Mouse (Mus musculus) neutrophil, adult 5-6 weeks (primary cell): ENCODE measurements around the gene Doc2g. TPM values are rescaled to one million over a fixed set of nuclear protein-coding genes. Genes with fewer than 3 reads are reported as not detected.
A peak's percentile ranks its signal among the peaks of the same experiment; 100 is the strongest.

ENCODE experiments used
- ATAC-seq: fragments of 151-379, 151-347 bp; 2 replicates; pipeline ENCODE4 v1.8.0; 2017; ENCODE audit warnings: mild to moderate bottlenecking, moderate TSS enrichment; ENCODE audit not compliant: insufficient number of reproducible peaks, poor library complexity, low FRiP score, severe bottlenecking; ENCODE audit errors: extremely low read depth
- total RNA-seq: library from RNA; stranded (forward); fragments of 200-1000 nt; gene quantifications from 2 replicates; pipeline ENCODE4 v1.2.3, GENCODE M21; 2017

The Doc2g gene
- total RNA-seq, 1 experiment from 2014 or later = 4.0 TPM

DNA sequence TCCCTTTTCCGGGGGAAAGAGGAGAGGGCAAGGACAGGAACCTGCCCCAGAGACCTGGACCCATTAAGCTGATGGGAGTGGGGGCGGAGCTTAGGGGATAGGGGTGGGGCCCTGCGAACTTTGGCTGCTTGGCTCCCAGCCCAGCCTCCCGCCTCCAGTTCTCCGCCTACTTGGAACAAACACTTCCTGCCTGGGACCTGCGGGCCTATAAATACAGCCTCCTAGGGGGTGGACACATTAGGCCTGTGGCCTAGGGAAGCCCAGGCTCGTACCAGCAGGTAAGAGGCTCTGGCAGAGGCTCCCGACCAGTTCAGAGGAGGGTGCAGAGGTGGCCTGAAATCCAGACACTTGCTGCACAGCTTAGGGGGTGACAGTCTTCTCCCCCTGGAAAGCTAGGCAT lies 16.8 kb upstream of the Doc2g start, which contains the start of gene Acy3:
TSS of gene Acy3 (plus strand) at position 237 of the 400 bp plus-strand sequence.
- no peak for ATAC-seq

DNA sequence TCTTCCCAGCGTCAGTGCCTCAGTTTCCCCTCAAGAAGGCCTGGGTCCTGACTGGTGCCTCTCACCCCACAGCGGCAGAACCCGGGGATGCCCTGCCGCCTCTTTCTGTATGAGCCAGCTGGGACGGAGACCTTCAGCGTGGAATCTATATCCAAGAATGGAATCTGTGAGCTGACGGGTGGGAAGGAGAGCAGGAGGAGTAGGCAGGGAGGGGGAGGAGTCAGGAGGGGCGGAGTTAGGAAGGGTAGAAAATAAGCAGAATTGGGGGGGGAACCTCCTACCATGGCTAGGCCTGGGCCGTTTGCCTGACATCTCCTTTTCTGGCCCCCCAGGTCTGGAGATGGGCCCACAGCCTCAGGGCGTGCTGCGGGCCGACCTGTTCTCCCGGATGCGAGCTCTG lies 15.0 kb upstream of the Doc2g start:
- no peak for ATAC-seq

DNA sequence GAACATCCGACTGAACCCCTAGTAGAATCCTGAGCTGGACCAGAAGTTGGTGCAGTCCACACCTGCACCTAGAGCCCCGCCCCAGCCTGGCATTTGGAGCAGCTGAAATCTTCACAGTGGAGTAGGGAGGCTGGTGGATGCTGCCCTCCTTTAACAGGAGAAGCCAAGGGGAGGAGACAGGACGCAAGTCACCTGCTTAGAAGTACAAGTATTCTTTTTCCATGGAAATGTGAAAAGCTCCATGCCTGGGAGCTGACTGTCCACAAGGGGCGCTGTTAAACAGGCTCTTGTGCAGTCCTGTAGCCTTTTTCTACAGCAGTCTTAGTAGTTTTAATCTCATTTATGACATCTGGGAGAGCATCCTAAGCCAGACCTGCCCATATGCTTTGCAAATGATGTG lies 14.4 kb upstream of the Doc2g start:
- ATAC-seq = no peak

DNA sequence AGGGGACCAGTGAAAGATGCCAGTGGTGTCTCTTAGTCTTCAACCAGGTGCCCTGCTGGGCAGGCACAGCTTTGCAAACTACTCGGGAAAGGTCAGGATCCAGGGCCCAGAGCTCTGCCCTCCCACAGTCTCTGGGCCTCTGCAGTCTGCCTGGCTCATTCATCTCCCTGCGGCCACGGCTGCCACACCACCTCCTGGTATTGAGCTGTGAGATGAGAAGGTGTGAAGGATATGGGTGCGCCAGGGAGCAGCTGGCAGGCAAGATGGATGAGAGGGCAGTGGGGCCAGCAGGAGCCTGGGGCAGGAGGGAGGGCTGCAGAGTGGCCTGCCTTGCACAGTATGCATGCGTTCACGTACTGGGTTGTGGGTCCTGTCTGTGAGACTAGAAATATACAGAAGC lies 12.3 kb upstream of the Doc2g start:
- no peak for ATAC-seq

GRCm38 (mm10) chr19:3991562-3991961 lies 11.6 kb upstream of the Doc2g start:
- no peak for ATAC-seq

GRCm38 (mm10) chr19:3991966-3992365 lies 11.1 kb upstream of the Doc2g start:
- ATAC-seq = no peak

DNA sequence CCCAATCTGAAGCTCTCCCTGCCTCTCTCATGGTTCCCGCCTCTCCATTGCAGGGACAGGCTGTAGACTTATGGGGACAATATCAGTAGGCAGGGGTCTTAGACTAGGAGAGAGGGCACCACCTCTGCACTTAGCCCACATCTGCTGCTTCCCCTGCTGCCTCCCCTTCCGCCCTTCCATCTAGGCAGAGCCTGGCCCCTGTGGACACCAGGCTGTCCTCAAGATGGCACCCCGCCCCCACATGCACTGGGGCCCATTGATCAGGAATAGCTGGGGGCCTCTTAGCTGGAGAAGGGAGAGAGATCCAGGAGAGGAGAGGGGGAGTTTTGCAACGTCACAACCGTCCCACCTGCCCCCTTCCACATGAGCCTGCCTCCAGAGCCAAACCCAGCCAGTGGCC lies 10.7 kb upstream of the Doc2g start, which contains the start of gene Tbx10:
TSS of gene Tbx10 (plus strand) at position 337 of the 400 bp plus-strand sequence.
- ATAC-seq = no peak

DNA sequence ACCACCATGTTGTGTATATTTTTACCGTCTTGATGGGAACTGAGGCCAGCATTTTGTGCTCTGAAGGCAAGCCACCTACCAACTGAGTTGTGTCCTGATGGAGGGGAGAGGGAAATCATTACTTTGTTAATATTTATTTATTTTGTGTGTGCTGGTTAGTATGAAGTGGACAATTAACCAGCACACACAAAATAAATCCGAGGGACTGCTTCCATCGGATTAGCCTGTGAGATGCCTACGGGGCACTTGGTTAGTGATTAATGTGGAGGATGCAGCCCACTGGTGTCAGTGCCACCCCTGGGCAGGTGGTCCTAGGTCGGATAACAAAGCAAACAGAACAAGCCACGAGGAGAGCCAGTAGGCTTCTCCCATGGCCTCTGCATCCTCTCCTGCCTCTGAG lies 8.2 kb upstream of the Doc2g start:
- ATAC-seq = no peak

DNA sequence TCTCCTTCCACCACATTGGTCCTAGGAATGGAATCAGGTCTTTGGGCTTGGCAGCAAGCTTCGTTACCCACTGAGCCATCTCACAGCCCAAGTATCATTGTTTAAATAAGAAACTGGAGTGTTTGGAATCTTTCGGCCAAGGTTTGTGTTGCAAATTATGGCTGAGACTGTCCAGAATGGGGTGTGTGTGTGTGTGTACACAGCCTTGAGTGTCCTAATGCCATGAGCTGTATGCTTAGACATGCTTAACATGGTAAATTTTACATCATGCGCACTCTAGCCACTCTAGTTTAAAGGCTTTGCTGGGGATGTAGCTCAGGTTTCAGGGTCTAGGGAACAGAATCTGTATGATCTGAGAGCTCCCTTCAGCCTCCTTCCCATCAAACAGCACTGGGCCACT lies 7.6 kb upstream of the Doc2g start:
- ATAC-seq = no peak

DNA sequence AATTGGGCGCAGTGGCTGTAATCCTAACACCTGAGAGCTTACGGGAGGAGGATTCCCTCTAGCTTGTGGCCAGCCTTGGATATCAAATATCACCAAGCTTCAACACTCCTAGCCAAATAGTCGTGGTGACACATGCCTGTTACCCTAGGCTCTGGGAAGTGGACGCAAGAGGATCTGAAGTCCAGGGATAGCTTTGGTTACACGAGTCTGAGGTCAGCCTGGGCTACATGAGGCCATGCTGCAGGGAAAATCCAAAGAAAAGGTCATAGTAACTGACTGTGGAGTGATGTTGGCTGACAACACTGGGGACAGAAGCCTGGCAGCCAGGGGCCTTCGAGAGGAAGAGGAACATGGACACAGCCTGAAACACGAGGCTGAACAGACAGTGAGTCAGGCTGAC lies 7.0 kb upstream of the Doc2g start:
- ATAC-seq = no peak

DNA sequence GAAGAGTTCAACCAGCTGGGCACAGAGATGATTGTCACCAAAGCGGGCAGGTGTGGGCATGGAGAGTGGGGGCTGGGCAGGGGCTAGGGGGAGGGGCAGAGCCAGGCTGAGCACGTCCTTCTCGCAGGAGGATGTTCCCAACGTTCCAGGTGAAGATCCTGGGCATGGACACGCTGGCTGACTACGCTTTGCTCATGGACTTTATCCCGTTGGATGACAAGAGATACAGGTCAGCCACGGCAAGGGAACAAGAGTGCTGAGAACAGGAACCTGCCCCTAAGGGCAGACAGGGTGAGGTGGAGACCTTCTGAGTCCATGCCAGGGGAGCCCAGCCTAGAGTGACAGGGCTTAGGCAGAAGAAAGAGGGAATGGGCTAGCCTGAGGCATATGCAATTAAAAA lies 6.4 kb upstream of the Doc2g start:
- no peak for ATAC-seq

GRCm38 (mm10) chr19:3997231-3997630 lies 5.9 kb upstream of the Doc2g start:
- no peak for ATAC-seq

DNA sequence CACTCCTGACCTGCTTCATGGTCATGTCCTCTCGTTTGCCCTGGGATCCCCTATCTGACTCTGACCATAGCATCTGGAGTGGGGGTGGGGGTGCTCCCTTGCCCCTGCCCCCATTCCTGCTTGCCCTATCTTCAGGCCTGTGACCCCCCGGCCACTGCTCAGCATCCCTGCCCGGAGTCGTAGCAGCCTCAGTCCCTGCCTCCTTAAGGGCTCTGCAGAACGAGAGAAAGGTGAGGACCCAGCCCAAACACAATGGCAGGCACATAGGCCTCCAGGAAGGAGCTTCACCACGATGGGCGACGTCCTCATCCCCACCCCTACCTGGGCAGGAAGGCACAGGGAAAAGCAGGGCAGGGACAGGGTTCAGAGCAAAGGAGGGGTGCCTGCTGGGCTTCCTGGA lies 4.8 kb upstream of the Doc2g start:
- ATAC-seq = no peak

DNA sequence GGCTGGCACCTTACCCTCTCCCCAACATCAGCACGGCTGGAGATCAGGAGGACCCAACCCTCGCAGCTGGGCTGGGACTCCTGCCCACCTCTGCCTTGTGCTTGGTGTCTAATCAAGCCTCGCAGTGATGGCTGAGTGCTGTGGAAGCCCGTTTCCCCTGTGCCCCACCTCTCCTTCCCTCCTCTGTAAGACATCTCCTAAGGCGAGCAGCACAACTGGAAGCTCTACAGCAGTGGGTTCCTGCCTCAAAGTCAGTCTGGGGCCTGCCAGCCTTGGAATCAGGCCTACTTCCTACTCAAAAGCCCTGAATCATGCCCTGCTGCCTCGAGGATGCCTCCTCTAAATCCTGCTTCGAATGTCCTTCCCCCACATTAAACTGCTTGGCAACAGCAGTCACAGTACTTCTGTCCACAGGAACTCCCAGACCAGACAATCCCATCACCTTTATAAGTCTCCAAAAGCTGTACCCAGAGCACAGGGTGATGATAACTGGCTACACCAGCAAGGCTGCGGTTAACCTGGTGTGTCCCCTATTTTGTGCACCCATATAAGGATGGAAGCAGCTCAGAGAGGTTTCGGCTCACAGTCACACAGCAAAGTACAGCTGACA lies 3.9 kb upstream of the Doc2g start:
- ATAC-seq = no peak

GRCm38 (mm10) chr19:4000119-4000900 lies 2.8 kb upstream of the Doc2g start, which contains the start of the genes Nudt8 and Gm49405:
Gene Nudt8, plus strand, starts transcription at chr19:4000580.
Gene Gm49405, plus strand, starts transcription at chr19:4000626.
- peak; percentile 89 for ATAC-seq

- no peak for ATAC-seq
These were observed 2.1 kb upstream of the Doc2g start for GRCm38 (mm10) chr19:4000949-4001525.

DNA sequence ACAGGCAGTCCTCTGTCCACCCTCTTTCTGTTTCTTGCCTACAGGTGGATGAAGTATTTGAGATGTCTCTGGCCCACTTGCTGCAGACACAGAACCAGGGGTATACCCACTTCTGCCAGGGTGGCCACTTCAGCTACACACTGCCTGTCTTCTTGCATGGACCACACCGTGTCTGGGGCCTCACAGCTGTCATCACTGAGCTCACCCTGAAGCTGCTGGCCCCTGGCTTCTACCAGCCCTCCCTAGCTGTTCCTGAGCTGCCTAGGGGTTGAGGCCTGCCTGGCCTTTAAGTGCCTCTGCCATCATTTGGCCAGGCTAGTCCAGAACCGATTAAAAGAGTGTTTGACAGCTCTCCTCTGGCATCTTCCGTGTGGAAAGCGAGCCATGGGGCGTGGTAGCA lies 1.4 kb upstream of the Doc2g start:
- ATAC-seq = no peak

DNA sequence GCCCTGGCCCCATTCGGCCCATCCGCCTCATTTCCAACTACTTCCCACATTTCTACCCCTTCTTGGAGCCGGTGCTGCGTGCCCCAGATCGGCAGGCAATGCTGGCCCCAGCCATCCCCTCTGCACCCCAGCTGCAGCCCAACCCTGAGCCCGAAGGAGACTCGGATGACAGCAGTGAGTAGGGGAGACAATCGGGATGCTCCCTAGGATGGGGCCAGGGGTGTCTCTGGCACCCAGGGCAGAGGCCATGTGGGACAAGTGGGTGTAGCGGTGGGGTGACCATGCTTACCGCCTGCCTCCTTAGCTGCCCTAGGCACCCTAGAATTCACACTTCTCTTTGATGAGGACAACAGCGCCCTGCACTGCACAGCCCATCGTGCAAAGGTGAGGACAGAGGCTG lies 528 bp downstream of the Doc2g start:
- no peak for ATAC-seq

DNA sequence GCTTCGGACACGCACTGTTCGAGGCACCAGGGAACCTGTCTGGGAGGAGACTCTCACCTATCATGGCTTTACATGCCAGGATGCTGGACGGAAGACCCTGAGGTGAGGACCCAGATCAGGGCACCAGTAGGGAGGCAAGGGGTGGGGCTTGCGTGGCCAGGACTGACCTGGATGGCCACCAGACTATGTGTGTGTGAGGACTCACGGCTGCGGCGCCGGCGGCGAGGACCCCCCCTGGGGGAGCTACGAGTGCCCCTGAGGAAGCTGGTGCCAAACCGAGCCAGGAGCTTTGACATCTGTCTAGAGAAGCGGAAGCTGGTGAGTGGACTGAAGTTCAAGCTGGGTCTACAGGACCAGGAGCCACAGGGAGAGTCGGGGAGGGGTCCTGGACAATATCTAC lies 1.2 kb downstream of the Doc2g start:
- no peak for ATAC-seq

DNA sequence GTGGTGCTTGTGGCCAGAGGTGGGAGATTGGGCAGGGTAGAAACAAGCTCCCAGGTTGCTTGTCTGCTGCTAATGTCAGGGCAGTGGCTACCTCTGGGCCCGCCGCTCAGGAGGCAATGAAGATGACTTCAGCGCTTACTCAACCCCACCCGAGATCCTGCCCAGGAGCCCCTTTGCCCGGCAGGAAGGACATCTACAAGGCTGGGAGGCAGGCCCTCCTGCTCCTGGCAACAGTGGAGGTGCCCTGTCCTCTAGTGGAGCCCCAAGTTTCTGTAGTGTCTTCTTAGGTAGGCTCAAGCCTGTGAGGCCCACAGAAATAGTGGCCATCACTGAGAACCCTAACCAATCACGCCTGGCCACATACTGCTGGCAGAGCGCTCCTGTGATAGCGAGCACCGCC lies 2.0 kb downstream of the Doc2g start:
- no peak for ATAC-seq
